Mouse (Mus musculus): ENCODE measurements around the gene Smurf2.

- TF ChIP-seq CTCF (conservative IDR thresholded peaks at IDR 0.05; ENCODE audit: insufficient read depth, insufficient read length, low read depth, low read length) (no peak), POLR2A (IDR thresholded peaks at IDR 0.05; ENCODE audit: low read depth, low read length) (no peak)
Measured at GRCm38 (mm10) chr11:106820252-106820651, 100.3 kb downstream of the Smurf2 start.
